Mouse (Mus musculus): ENCODE data around the gene Scrg1.
"Not testable (repeated sequence)": the region's sequence is repeated elsewhere in the genome, so short reads cannot be mapped to it uniquely, and the experiment has no call there.

Gene Scrg1

DNA sequence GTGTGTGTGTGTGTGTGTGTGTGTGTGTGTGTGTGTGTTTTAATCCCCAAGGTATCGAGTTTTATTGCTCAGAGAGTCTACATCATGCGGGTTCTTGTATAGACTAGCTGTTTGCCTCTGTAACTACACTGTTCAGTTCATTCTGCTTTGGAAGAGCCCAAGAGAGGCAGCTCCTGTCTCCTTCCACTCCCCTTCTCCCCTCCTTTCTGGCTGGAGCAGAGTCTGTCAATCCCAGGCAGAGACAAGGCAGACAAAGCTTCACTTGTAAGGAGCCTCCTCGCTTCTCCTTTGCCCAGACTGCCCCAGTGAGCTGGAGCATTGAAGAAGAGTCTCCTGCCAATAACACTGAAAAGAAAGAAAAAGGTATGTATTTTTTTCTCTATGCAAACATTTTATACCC is at the start of gene Scrg1:
Gene Scrg1, plus strand, starts transcription at position 159 of the 400 bp plus-strand sequence.
- no peak for DNase-seq

DNA sequence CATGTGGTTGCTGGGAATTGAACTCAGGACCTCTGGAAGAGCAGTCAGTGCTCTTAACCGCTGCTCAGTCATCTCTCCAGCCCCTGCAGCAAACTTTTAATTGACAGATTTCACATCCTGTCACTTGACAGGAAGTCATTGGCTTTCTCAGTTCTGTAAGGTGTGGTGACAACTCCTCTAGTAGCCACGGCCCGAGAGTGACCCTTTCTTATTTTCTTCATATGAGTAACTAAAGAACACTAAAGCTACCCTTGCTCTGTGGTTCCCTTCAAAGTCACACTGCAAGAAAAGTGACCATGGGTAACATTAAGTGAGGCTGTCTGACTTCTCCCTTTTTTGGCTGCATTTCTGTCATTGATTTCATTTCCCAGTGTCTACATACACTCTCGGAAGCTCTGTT is 49.4 kb upstream of the Scrg1 start:
- DNase-seq = no peak

DNA sequence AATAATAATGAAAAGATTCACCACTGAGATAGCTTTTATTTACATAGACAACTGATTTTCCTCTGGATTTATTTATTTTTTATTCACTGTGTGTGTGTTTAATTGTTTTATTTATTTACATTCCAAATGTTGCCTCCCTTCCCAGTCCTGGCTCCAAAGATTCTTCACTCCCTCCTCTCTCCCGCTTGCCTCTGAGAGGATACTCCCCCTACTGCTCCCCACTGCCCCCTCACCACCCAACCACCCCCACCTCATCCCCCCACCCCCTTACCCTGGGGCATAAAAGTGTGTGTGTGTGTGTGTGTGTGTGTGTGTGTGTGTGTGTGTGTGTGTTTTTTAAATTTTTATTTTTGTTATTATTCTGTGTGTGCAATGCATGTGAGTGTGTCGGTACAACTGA is 46.4 kb upstream of the Scrg1 start:
- DNase-seq = no peak

DNA sequence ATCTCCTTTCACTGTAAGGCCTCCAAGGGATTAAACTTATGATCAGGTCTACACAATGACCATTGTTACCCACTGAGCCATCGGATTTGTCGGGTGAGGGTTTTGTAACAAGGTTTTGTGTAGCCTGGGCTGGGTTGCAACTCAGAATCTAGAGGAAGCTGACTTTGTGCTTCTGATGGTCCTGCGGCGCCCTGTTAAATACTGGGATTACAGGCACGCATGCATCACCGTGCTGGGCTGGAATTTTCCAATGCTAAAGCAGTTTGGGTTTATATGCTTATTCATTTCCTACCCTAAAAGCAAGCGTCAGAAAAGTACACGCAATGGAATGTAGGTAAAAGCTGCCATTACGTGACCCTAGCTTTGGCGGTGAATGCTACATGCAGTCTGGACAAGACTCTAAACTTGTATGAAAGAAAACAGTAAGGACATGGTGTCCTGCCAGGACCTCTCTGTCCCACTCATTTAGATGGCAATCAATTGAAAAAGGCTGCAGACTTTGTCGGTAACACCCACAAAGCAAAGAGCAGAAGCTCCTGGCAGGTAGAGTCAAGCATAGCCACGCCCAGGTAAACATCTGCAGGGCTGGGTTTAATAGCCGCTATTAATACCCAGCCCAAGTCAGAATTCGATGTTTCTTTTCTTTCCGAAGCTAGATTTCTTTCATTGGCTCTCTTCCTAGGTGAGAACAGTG is 45.8 kb upstream of the Scrg1 start:
- no peak for DNase-seq

DNA sequence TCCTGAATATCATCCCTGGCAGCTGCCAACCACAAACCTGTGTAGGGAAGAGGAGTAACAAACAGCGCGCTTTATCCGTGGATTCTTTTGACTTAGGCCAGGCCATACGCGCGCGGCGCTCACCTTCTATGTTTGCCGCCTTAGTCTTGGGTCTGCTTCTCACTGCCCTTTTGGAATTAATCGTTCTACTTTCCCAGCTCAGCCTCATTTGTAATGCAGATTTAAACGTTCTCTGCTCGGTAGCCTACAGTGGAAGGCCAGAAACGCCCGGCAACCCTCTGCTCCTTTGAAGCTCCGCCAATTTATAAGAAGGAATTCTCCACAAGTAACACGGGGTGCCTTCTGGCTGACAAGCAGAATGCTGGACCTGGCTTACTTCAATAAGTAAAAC is 45.3 kb upstream of the Scrg1 start:
- DNase-seq = no peak

DNA sequence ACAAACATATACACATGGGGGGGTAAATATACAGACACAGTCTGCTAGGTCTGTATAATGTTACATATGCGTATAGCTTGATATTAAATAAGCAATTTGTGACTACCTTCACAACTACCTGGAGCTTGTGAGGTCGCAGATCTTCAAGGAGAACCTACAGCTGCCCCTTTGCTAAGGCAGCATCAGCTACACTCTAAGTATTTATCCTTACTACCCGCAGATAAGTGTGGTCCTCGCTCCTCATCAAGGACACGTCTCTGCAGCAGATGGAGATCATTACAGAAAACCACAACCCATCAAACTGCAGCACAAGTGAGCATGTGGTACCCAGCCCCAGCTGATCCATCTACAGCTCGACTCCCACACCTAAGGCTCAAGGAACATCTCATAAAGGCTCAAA is 44.4 kb upstream of the Scrg1 start:
- no peak for DNase-seq

DNA sequence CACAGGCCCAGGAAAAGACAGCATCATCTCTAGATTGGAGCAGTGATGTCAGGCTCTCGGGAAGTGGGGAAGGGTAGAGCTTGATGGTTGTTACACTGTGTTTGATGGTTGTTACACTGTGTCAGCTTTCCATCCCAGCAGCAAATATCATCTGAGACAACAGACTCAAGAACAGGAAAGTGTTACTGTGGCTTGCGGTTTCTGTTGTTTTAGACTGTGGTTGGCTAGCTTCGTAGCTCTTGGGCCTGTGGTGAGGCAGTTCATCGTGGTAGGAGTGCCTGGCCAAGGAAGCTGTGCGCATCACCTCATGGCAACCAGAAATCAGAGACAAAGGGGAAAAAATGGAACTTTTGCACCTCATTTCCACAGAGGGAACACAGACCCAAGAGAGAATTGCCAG is 38.9 kb upstream of the Scrg1 start:
- no peak for DNase-seq

DNA sequence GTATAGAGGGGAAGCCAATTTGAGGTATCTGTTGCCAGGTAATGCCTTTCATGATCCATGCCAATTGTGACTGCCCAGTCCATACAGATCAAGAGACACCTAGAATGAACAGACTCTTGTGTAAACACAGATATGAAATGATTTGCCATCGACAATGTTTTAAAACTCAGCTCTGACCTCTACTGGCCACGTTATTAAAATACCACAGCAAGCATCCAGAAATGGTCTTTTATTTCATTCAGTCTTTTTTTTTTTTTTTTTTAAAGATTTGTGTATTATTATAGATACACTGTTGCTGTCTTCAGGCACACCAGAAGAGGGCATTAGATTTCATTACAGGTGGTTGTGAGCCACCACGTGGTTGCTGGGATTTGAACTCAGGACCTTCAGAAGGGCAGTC is 29.6 kb upstream of the Scrg1 start:
- DNase-seq = no peak

DNA sequence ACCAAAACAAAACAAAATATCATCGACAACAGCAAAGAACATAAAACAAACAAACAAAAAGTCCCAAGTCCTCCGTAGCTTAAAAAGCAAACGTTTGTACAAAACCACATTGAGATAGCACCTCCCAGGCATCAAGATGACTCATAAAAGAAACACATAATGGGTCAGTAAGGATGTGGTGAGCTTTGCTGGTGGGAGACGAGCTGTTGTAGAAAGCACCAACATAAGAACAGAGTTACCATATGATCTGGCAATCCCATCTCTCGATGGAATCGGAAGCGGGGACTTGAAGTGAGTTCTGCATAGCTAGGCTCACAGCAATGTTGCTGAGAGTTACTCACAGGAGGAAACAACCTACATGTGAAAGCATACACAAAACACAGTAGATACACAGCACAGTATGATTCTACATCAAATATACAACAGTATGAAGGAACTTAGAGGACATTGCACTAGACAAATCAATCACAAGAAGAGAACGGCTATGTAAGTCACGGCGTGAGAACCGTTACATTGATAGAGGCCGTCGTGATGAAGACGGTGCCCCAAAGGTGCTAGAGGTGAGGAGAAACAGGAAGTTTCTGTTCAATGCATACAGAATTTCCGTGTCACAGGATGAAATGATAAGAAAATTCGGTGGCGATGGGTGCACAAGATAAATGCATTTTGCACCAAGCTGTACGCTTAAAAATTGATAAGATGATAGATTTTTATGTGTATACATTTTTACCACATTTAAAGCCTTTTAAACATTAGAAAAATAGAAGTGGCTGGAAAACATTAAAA is 27.9 kb upstream of the Scrg1 start:
- DNase-seq = no peak

DNA sequence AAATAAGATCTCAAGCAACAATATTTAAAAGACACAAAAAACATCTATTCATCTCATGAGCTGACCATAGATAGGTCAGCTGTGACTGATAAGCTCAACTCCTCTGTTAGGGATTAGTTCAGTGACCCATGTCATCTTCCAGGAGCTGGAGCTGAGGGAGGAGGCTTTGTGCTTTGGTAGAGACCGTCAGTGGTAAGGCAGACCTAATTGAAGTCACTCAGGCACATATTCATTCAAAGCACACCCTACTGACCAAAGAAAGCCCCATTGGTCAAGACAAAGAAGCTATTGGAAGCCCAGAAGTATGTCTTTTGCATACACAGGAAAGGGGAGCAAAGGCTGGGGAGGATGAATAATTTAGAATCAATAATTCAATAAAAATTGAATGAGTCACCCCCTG is 27.2 kb upstream of the Scrg1 start:
- no peak for DNase-seq

DNA sequence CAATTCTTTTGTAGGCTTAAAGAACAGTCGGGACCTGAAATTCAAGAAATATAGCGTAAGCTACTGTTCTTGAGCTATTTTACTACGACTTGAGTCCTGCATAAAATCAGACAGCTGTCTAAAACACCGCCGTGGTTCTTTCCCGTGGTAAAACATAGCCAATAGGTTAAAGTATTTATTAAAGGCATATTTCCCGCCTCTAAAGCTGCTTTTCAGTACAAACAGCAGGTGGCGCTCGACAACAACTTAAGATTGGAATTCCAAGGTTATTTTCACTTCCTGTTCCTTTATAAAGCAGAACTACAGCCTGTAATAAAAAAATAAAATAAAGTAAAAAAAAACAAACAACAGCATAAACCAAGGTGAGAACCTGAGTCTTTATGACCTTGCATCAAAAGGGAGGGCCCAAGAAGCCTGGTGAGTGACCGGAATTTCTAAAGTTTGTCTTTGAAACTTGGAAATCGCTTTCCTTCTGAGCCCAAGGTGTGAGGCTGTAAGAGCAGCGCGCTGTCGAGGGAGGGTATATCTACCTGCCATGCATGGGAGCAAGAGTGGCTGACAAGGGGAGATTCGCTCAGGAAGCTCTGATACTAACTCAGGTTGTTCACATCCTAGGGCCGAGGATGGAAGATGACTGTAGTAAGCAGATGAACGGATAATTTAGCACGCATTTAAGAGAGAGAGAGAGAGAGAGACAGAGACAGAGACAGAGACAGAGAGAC is 26.4 kb upstream of the Scrg1 start:
- peak; percentile 76 for DNase-seq

DNA sequence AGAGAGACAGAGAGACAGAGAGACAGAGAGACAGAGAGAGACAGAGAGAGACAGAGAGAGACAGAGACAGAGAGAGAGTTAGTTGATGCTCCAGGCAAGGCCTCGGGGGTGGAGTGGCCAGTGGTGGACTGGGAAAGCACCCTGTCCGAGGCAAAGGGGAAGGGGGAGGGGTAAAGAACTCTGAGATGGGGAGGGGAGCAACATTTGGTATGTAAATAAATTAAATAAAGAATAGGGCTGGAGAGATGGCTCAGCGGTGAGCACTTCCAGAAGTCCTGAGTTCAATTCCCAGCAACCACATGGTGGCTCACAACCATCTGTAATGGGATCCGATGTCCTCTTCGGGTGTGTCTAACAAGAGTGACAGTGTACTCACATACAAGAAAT is 25.8 kb upstream of the Scrg1 start:
- not testable (repeated sequence) for DNase-seq

DNA sequence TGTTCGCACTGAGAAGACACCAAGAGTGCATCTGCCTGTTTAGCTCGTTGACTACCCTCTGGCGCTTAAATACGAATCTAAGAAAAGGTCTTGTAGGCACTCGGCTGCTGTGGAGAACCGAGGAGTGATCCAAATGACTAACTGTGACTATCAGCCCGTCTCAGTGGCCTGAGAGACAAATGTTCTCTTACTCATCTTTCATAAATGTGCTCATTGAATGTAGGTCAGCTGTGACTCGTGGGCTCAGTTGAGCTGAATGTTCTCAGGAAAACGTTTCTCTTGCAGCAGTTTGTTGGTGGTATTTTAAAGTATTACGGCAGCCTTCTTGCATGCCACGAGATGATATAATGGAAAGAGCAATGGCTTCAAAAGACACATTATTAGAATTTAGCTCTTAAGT is 24.8 kb upstream of the Scrg1 start:
- no peak for DNase-seq

DNA sequence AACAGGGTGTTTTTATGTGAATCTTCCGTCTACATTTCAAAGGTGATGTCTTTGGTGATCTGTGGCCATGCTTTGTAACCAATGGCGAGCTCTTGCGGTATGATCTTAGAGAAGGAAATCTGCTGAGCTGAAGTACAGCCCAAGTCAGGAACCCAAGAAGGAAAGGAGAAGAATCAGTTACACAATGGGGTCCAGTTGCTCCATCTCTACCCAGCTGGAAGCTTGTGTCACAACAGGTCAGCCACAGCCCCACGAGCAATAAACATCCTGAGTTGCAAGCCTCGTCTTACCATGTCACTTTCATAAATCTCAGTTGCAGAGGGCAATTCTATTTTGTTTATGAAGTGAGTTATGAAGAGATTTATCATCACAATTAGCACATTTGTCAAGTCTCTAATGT is 22.9 kb upstream of the Scrg1 start:
- no peak for DNase-seq

DNA sequence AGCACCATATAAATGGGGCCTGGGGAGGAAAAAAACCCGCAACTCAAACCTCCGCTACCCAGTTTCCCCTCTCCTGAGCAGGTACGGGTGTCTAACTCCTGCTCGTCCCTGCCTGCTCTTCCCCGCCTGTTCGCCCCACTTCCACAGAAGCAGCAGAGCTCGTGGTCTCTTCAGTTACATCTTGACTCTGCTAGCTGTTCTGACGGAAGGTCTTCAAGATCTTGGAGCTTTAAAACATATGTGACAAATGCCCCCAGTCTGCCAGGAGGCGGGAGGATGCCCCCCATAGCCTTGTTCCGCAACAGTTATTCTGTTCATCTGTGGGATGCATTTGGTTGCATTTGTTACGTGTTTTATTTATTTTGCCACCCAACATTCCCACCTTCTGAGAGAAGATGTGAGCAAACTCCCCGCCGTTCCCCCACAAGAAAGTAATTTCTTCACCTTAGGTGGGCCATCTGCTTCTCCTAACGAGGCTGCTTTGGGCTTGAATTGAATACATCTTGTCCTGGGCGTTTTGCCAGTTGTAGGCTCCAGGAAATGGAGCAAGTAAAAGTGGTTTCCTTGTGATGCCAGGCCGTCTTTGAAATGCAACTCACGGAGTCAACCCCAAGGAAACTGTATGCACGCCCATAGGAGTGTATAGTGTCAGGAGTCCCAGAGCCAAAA is 19.8 kb upstream of the Scrg1 start:
- peak; percentile 65 for DNase-seq

DNA sequence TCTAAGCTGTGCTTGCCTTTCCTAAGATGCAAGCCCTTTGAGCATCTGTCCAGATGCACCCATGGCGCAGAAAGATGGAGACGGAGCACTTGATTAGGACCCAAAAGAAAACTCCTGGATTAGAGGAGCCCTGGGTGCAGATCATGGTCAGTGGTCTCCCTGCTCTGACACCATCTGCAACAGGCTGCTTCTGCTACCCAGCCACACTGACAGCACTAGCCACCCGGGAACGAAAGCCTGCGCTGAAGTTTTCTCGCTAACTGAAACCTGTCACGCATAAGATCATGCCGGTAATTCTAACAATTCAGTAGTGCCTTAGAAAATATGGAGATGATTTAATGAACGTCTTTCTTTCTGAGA is 19.3 kb upstream of the Scrg1 start:
- DNase-seq = no peak

DNA sequence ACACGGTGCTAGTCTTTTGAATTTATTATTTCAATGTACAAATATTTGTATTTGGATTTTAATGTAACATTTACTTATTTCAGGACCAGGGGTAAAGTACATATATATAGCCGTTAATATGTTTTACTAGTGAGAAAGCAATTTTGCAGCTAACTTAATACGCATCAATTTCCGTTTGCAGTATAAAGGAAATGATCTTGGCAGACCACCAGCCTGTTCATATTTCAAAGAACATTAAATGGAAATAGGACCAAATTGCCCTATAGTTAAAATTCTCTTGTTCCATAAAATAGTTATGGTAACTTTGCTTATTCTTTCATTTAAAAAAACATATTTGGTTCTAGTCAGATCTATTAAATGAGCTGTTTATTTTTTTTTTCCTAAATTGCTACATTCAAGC is 14.6 kb upstream of the Scrg1 start:
- DNase-seq = no peak

DNA sequence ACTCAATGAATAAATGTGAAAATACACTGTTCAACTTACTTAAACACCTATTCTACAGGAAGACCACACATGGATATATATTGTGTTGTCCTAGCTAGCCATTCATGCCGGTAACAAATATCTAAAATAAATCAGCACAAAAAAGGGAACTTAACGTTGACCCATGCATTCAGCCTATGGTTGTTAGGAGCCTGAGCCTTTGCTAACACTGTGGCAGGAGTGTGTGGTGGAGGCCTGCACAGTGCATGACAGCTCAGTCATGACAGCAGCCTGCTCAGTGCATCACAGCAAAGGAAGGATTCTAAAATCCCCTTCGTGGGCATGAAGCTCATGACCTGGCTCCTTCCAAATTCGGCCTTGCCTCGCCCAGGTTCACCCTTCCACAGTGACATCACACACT is 14.2 kb upstream of the Scrg1 start:
- no peak for DNase-seq

DNA sequence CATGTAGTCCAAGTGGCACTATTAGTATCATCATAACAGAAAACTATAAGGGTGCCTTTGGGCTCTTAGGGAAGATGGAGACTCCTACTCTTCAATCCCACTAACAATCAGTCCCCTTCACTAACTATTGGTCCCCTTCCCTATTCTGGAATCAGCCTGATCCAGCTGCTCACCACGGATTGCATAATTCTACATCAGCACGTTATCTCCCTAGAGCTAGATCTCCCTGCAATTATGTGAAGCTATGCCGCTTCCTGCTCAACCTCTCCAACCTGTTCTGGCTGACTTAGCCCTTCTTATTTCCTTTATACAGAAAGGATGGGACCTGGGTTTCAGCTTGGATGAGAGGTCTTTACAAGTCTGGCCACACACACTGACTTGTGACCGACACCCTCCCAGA is 12.4 kb upstream of the Scrg1 start:
- no peak for DNase-seq

DNA sequence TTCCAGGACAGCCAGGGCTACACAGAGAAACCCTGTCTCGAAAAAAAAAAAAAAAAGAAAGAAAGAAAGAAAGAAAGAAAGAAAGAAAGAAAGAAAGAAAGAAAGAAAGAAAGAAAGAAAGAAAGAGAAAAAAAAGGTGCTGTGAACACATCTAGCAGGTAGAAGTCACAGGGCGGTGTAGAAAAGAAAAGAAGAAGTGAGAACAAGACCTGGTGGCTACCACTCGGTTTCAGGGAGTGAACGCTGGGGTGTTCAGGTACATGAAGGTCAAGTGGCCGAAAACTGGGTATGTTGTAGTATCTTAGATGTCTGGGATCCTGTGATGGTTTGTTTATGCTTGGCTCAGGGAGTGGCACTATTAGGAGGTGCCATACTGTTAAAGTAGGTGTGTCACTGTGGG is 9.8 kb upstream of the Scrg1 start:
- DNase-seq = not testable (repeated sequence)

DNA sequence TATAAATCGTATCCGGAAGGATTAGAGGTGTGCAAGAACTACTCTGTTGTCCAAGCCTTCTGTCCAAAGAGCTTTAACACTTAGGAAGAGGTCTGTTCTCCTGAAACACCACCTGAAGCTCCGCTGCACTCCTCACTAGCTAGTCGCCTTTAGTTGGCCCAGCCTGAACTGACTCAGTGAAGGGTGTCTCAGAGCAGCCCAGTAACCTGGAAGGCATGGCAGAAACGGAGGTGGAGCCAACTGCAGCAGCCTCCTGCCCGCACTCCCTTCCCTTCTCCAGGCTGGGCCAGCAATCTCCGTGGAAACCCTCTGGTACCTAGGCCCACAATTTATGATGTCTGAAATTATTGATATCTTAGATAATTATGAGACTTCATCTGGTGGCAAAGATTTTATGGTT is 5.0 kb upstream of the Scrg1 start:
- no peak for DNase-seq

DNA sequence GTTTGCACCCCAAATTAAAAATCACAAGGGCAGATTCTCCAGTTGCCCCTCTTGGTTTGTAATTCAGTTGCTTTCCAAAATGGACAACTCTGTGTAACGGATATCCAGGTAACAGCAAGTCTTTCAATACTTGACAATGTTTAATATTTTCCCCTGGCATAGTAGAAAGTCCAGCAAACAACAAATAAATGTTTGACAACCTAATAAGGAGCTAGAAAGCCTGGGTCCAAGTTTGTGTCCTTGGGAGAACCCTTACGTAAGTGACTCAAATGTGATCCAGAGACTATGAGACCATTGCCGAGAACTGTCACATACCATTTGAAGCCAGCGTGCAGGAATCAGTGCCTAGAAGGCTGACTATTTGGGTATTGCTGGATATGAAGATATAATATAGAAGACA is 3.8 kb upstream of the Scrg1 start:
- no peak for DNase-seq

DNA sequence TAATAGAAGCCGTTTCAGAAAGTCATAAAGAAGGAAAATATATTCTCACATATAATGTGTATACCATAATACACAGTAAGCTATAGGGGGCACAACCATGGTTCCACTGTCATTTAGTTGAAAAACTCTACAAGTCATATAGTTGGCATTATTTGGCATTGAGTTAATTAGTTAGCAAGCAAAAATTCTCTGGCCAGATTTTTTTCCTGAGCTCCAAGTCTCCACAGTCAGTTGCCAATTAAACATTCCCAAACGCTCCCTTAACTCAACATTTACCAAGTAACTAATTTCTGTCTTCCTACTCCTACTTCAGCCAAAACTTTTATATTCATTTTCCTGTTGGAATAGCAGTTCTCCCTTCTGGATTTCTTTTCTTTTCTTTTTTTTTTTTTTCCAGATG is 2.4 kb upstream of the Scrg1 start:
- no peak for DNase-seq

DNA sequence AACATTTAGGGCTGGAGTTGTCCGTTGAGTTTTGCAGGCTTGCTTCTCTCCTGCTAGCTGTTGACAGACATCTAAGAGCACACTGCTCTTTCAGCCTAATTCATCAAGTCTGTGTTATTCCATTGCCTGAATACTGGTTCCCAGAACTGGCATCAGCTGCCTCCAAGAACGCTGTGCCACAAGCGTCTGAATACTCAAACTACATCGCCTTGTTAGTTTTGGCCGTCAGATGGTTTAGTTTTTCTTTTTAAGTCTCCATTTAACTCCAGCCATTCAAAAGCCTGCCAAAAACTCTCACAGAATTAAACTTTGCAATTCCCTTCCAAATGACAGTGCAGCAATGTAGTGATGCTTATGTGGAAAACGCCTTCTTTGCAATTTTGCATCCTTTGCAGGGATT is 1.4 kb downstream of the Scrg1 start:
- DNase-seq = no peak

Measured in cerebellum, adult 8-10 months (tissue).